Mouse (Mus musculus) C2C12 (cell line): ENCODE data around the gene Gm38392. TPM values are rescaled to one million over a fixed set of nuclear protein-coding genes. Genes with fewer than 3 reads are reported as not detected.
"Not testable (repeated sequence)": the region's sequence is repeated elsewhere in the genome, so short reads cannot be mapped to it uniquely, and the experiment has no call there.

Experiments used
- H3K27me3 ChIP-seq: one replicate; pipeline ENCODE4 v1.6.1; 2011; ENCODE audit not compliant: control insufficient read depth, insufficient read depth, insufficient read length
- H3K36me3 ChIP-seq: one replicate; pipeline ENCODE4 v1.6.1; 2011; ENCODE audit not compliant: control insufficient read depth, insufficient read depth
- H3K4me3 ChIP-seq: one replicate; pipeline ENCODE4 v1.5.1; 2011; ENCODE audit warnings: mild to moderate bottlenecking, control low read depth; ENCODE audit not compliant: poor library complexity, insufficient read depth, severe bottlenecking
- H3K79me2 ChIP-seq: one replicate; pipeline ENCODE4 v1.6.1; 2011; ENCODE audit not compliant: control insufficient read depth, insufficient read depth
- H3K79me3 ChIP-seq: one replicate; pipeline ENCODE4 v1.6.1; 2011; ENCODE audit warnings: low read depth, control low read depth
- H3ac ChIP-seq: one replicate; pipeline ENCODE3; 2011; ENCODE audit warnings: low read depth; ENCODE audit not compliant: control insufficient read depth, insufficient read length
- CEBPB ChIP-seq: IDR thresholded peaks from one replicate; pipeline ENCODE4 v1.6.1; 2011; ENCODE audit warnings: low read depth, mild to moderate bottlenecking, control low read depth, moderate library complexity
- CTCF ChIP-seq: IDR thresholded peaks from one replicate; pipeline ENCODE4 v1.5.1; 2011; ENCODE audit not compliant: control insufficient read depth, insufficient read depth, insufficient read length
- FOSL1 ChIP-seq: IDR thresholded peaks from one replicate; pipeline ENCODE4 v1.8.0; 2011; ENCODE audit warnings: mild to moderate bottlenecking, low read length; ENCODE audit not compliant: poor library complexity, insufficient read depth, severe bottlenecking
- MAX ChIP-seq: IDR thresholded peaks from one replicate; pipeline ENCODE4 v1.6.1; 2011; ENCODE audit warnings: mild to moderate bottlenecking, control low read depth
- MYOD1 ChIP-seq: IDR thresholded peaks from one replicate; pipeline ENCODE4 v1.6.1; 2011; ENCODE audit warnings: low read depth; ENCODE audit not compliant: control insufficient read depth, insufficient read length
- MYOG ChIP-seq: IDR thresholded peaks from one replicate; pipeline ENCODE4 v1.6.1; 2011; ENCODE audit not compliant: control insufficient read depth, insufficient read length; ENCODE audit errors: extremely low read depth
- USF1 ChIP-seq: IDR thresholded peaks from one replicate; pipeline ENCODE4 v1.6.1; 2011; ENCODE audit warnings: low read depth, mild to moderate bottlenecking, control low read depth, moderate library complexity
- polyA plus RNA-seq: library from polyadenylated mRNA; unstranded; fragments of >200 nt; fragmentation: generic; extraction: Trizol; gene quantifications from one replicate; pipeline ENCODE4 v1.2.1, GENCODE M21; 2012; ENCODE audit warnings: missing spikeins

Gene Gm38392
- polyA plus RNA-seq, 1 experiment: not detected

DNA sequence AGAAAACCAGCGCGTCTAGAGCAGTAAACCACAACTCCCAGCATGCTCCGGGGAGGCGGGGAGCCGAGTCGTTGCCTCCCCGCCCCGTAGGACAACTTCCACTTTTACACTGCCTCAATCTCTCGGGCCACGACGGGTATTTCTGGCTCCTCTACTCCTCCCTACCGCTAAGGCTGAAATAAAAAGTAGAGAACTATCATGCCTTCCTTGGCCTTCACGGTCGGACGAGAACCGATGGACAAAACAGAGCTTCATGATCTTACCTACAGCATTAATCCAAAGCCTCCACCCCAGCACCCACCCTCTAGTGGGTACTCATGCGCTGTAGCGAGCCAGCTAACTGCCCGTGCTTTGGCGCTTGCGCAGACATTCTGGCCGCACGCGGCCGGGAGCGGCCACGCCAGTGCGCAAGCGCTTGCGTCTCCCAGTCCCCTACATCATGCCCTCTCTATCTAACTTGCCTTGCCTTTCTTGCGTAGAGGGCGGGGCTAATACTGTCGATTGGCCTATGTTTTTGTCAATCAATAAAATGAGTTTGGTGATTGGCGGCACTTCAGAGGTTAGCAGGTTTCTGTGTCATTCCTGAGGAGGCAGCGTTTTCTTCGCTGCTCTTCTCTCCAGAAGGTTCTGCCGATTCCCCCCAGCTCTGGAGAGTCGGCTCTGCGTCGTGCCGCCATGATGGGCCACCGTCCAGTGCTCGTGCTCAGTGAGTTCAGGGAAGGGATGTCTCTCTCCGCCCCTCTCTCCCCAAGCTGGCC lies 9.7 kb upstream of the Gm38392 start, which contains the start of the genes Tsacc and Cct3:
TSS of gene Tsacc (minus strand) at position 439 of the 758 bp plus-strand sequence.
TSS of gene Cct3 (plus strand) at position 556 of the 758 bp plus-strand sequence.
- Histone ChIP-seq H3K4me3 (peak within 1 kb of the TSS; percentile 78), H3K27me3 (no peaks in the 10 kb centered on the region), H3K79me2 (peaks cover 48% of the 10 kb centered on the region), H3ac (peak within 1 kb of the TSS; percentile 90), H3K36me3 (peaks cover 35% of the 10 kb centered on the region), H3K79me3 (peaks cover 45% of the 10 kb centered on the region)
- TF ChIP-seq USF1: no peak
- no peak for TF ChIP-seq CTCF
- TF ChIP-seq MAX: peak; percentile 88

DNA sequence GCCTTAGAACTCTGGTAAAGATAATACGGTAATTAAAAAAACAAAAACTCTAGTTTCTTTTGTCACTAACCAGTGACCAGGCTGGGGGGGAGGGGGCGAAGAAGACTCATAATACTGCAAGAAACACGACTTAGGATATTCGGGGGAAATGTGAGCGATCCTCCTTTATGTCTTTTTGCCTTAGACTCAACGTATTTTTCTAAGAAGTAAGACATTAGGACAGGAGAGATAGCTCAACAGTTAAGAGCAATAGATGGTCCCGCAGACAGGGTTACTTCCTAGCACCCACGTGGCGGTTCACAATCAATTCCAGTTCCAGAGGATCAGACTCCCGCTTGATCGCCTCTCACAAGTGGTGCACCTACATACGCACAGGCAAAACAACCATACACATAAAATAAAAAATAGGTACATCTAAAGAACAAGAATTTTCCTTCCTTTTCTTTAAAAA lies 9.1 kb upstream of the Gm38392 start:
- TF ChIP-seq USF1: peak; percentile 62
- TF ChIP-seq FOSL1: no peak
- no peak for TF ChIP-seq MYOD1
- TF ChIP-seq MYOG: no peak
- peak; percentile 97 for TF ChIP-seq MAX
- no peak for TF ChIP-seq CEBPB
- no peak for TF ChIP-seq CTCF
- H3K27me3 ChIP-seq: no peaks in the 10 kb centered on the region
- peaks cover 29% of the 10 kb centered on the region for H3K36me3 ChIP-seq
- peaks cover 43% of the 10 kb centered on the region for H3K79me2 ChIP-seq
- peak overlapping the region; percentile 28 for H3K4me3 ChIP-seq
- peak overlapping the region; percentile 85 for H3ac ChIP-seq
- peaks cover 40% of the 10 kb centered on the region for H3K79me3 ChIP-seq

DNA sequence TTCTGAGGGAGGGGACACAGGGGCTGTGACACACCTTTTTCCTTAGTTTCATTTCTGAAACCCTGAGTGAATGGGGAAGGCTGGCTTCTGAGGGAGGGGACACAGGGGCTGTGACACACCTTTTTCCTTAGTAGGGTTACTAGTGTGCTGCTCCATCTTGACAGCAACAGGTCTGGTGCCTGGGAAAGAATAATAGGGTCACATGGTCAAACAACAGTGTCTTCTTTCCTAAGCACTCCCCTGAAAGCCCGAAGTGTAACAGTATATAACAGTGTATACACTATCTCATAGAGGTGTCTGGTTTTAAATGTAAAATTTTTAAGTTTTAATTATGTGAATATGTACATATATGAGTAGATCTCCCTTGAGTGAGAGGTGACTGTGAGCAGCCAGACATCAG lies 8.3 kb upstream of the Gm38392 start:
- not testable (repeated sequence) for H3K4me3 ChIP-seq, H3K27me3 ChIP-seq
- peaks cover 21% of the 10 kb centered on the region for H3K36me3 ChIP-seq
- TF ChIP-seq USF1: peak; percentile 58
- H3K79me2 ChIP-seq: peaks cover 34% of the 10 kb centered on the region
- H3ac ChIP-seq: peak overlapping the region; percentile 19
- H3K79me3 ChIP-seq: peaks cover 32% of the 10 kb centered on the region

DNA sequence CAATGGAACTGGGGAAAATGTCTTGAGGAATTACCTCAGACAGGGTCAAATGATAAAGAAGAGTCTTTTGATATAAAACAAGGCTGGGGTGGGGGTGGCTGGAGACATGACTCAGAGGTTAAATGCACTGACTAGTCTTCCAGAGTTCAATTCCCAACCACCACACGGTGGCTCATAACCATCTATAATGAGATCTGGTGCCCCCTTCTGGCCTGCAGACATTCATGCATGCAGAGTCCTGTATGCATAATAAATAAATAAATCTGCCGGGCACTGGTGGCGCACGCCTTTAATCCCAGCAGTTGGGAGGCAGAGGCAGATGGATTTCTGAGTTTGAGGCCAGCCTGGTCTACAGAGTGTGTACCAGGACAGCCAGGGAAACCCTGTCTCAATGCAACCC lies 5.0 kb upstream of the Gm38392 start:
- no peak overlapping the region for H3K4me3 ChIP-seq
- H3ac ChIP-seq: no peak overlapping the region
- H3K79me2 ChIP-seq: peaks cover 1% of the 10 kb centered on the region
- H3K79me3 ChIP-seq: no peaks in the 10 kb centered on the region
- TF ChIP-seq FOSL1: no peak
- no peak for TF ChIP-seq MYOD1
- no peak for TF ChIP-seq USF1
- no peak for TF ChIP-seq CTCF
- no peak for TF ChIP-seq MAX
- TF ChIP-seq CEBPB: no peak
- no peak for TF ChIP-seq MYOG
- no peaks in the 10 kb centered on the region for H3K36me3 ChIP-seq
- H3K27me3 ChIP-seq: no peaks in the 10 kb centered on the region

DNA sequence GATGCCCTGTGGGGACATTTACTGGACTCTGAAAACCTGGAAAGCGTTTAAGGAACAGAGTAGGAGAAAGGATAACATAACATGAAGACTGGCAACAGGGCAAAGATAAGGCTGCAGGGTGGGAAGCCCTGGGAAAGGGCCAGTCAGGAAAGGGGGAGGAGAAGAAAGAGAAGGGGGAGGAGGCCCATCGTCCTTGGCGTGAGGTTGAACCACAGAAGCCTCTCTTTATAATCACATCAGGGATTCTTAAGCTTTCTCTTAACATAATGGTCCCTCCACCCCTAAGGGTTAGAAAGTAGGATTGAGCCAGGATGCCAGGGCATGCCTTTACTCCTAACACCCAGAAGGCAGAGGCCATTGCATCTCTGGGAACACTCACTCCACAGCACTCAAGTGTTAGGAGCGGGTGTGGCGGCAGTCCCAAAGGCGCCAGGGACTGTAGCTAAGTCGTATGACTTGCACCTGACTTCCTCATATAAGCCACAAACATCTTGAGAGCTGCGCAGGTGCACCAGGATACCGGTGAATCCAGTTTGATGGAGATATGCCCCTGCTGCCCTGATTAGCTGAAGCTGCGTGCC lies 1.2 kb upstream of the Gm38392 start:
- H3K27me3 ChIP-seq, H3K79me2 ChIP-seq, H3K79me3 ChIP-seq, H3K4me3 ChIP-seq, H3ac ChIP-seq, H3K36me3 ChIP-seq: not testable (repeated sequence)

DNA sequence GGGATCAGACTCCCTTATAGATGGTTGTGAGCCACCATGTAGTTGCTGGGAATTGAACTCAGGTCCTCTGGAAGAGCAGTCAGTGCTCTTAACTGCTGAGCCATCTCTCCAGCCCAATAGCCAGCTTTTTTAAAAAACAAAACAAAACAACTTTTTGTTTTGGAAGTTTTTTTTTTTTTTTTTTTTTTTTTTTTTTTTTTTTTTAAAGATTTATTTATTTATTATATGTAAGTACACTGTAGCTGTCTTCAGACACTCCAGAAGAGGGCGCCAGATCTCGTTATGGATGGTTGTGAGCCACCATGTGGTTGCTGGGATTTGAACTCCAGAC lies 1.5 kb downstream of the Gm38392 start:
- not testable (repeated sequence) for H3K36me3 ChIP-seq, H3K4me3 ChIP-seq, H3ac ChIP-seq, H3K79me2 ChIP-seq, H3K27me3 ChIP-seq, H3K79me3 ChIP-seq

DNA sequence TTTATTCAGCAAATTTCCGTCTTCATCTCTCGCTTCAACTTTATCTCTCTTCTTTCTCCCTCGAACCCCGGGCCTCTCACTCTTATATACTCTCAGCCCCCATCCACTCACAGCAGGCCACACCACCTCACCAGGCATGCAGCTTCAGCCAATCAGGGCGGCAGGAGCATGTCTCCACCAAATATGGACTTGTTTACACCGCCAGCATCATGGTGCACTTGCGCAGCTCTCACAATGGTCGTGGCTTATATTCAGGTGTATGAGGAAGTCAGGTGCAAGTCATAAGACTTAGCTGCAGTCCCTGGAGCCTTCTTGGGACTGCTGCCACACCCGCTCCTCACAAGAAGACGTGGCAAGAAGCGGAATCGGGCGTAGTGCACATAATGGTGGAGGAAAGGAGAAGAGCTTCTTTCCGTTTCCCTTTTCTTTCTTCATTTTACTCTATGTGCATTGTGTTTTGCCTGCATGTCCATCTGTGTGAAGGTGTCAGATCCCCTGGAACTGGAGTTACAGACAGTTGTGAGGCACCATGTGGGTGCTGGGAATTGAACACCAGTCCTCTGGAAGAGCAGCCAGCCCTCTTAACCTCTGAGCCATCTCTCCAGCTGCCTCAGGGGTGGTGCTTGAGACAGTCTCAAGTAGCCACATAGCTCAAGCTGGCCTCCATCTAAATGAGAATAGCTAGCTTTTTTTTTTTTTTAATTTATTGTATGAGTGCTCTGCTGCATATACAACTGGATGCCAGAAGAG lies 2.0 kb downstream of the Gm38392 start:
- not testable (repeated sequence) for H3K4me3 ChIP-seq, H3K79me3 ChIP-seq, H3K27me3 ChIP-seq, H3ac ChIP-seq, H3K36me3 ChIP-seq, H3K79me2 ChIP-seq

DNA sequence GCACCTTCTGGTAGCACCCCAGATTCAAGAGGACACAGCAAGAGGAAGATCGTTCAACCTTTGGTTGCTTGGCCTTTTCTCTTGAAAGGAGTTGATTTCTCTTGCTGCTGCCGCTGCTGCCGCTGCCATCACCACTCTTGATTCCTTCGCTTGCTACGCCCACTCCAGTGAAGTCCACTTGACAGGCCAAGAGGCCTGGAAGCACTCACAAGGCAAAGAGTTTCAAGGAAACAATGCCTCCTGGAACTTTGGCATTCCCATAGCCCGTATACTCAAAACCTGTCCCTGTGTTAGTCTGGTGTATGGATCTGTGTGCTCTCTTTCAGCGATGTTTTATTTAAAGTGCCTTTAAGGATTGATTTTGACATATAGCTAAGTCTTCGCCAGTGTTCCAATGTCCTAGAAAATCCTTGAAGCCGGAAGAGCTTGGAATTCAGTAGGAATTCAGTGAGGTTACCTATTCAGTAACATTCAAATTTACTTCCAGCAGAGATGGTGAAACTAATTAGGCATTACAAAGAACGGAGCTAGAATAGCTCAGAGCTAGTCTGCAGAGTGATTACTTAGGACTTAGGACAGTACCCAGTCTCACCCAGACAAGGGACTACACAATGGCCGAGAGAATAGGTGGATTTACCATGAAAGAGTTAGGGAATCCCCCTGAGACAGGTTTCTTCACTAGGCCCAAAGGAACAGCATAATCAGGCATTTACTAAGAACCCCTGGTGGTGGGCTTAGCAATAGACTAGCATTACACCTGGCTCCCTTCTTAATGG lies 5.7 kb downstream of the Gm38392 start:
- not testable (repeated sequence) for H3K79me3 ChIP-seq, H3K79me2 ChIP-seq, H3K4me3 ChIP-seq, H3K36me3 ChIP-seq, H3ac ChIP-seq
- H3K27me3 ChIP-seq: peaks cover 16% of the 10 kb centered on the region
